Mouse (Mus musculus) heart, postnatal 25 days (tissue): ENCODE data around the gene Olfr314. TPM values are rescaled to one million over a fixed set of nuclear protein-coding genes. Genes with fewer than 3 reads are reported as not detected.
"Not testable (repeated sequence)": the region's sequence is repeated elsewhere in the genome, so short reads cannot be mapped to it uniquely, and the experiment has no call there.

ENCODE experiments used
- DNase-seq: peaks from one replicate; pipeline ENCODE4 v3.0.0; 2022; ENCODE audit warnings: low spot score
- intact Hi-C: fragments of 180-260 bp; cut with DNase I; formaldehyde crosslinking; loops from one replicate; pipeline ENCODE4 v1.15.1; 2025
- total RNA-seq, 2 experiments: library from RNA; stranded (reverse); gene quantifications; 2 replicates each; pipeline ENCODE4 v1.2.3; 2021

Olfr314 gene
- not detected for total RNA-seq

GRCm38 (mm10) chr11:58782480-58783089 lies at the start of gene Olfr314:
Olfr314 (plus strand) TSS chr11:58782952.
- no peak for DNase-seq
- intact Hi-C loops: no loop called here

- DNase-seq: no peak
- intact Hi-C loops: no loop called here
Measured at GRCm38 (mm10) chr11:58733372-58733771, 49.4 kb upstream of the Olfr314 start.

- intact Hi-C loops: no loop called here
- DNase-seq: no peak
Measured at GRCm38 (mm10) chr11:58738792-58739262, 43.9 kb upstream of the Olfr314 start, which contains the start of gene Olfr317. Olfr317 (minus strand) TSS chr11:58739212.

GRCm38 (mm10) chr11:58751096-58751495 lies 31.7 kb upstream of the Olfr314 start:
- intact Hi-C loops, DNase-seq: not testable (repeated sequence)

- intact Hi-C loops: no loop called here
Measured at GRCm38 (mm10) chr11:58752434-58752833, 30.3 kb upstream of the Olfr314 start, which contains the start of gene Olfr316. Olfr316 (plus strand) TSS chr11:58752734.

GRCm38 (mm10) chr11:58772888-58773287 lies 9.9 kb upstream of the Olfr314 start, which contains the start of gene Olfr315:
Olfr315 (plus strand) TSS chr11:58773188.
- DNase-seq: no peak
- intact Hi-C loops: no loop called here

More at GRCm38 (mm10) chr11:58752434-58752833, 30.3 kb upstream of the Olfr314 start, which contains the start of gene Olfr316:
- no peak for DNase-seq

GRCm38 (mm10) chr11:58784182-58784581 lies 1.4 kb downstream of the Olfr314 start:
- DNase-seq: no peak
- intact Hi-C loops: no loop called here

- intact Hi-C loops: no loop called here
- no peak for DNase-seq
Measured at GRCm38 (mm10) chr11:58787651-58788050, 4.9 kb downstream of the Olfr314 start.

- no peak for DNase-seq
- intact Hi-C loops: no loop called here
Measured at GRCm38 (mm10) chr11:58788346-58788745, 5.6 kb downstream of the Olfr314 start.

GRCm38 (mm10) chr11:58789532-58789931 lies 6.8 kb downstream of the Olfr314 start:
- no peak for DNase-seq
- intact Hi-C loops: no loop called here

GRCm38 (mm10) chr11:58790053-58790452 lies 7.3 kb downstream of the Olfr314 start:
- no peak for DNase-seq
- intact Hi-C loops: no loop called here

- DNase-seq: no peak
- intact Hi-C loops: no loop called here
Measured at GRCm38 (mm10) chr11:58790646-58791045, 7.9 kb downstream of the Olfr314 start.

GRCm38 (mm10) chr11:58795856-58796255 lies 13.1 kb downstream of the Olfr314 start:
- no peak for DNase-seq
- intact Hi-C loops: no loop called here

GRCm38 (mm10) chr11:58796850-58797249 lies 14.1 kb downstream of the Olfr314 start:
- no peak for DNase-seq
- intact Hi-C loops: no loop called here

- intact Hi-C loops: no loop called here
- no peak for DNase-seq
Measured at GRCm38 (mm10) chr11:58799747-58800146, 17.0 kb downstream of the Olfr314 start.

GRCm38 (mm10) chr11:58801558-58802228 lies 18.9 kb downstream of the Olfr314 start, which contains the start of gene Fam183b:
Fam183b (minus strand) TSS chr11:58801960.
- intact Hi-C loops: no loop called here
- no peak for DNase-seq

- intact Hi-C loops: no loop called here
- DNase-seq: no peak
Measured at GRCm38 (mm10) chr11:58803871-58804270, 21.1 kb downstream of the Olfr314 start.

- intact Hi-C loops: no loop called here
- DNase-seq: no peak
Measured at GRCm38 (mm10) chr11:58804393-58804792, 21.6 kb downstream of the Olfr314 start.

- intact Hi-C loops: no loop called here
- no peak for DNase-seq
Measured at GRCm38 (mm10) chr11:58812001-58812400, 29.2 kb downstream of the Olfr314 start.

GRCm38 (mm10) chr11:58814700-58815099 lies 31.9 kb downstream of the Olfr314 start, which contains the start of gene Olfr313:
Olfr313 (plus strand) TSS chr11:58815000.
- DNase-seq, intact Hi-C loops: not testable (repeated sequence)

GRCm38 (mm10) chr11:58815676-58816075 lies 32.9 kb downstream of the Olfr314 start:
- no peak for DNase-seq
- intact Hi-C loops: no loop called here
